27 mouse cellular contexts compared by ENCODE assay signal in the genomic region with DNA sequence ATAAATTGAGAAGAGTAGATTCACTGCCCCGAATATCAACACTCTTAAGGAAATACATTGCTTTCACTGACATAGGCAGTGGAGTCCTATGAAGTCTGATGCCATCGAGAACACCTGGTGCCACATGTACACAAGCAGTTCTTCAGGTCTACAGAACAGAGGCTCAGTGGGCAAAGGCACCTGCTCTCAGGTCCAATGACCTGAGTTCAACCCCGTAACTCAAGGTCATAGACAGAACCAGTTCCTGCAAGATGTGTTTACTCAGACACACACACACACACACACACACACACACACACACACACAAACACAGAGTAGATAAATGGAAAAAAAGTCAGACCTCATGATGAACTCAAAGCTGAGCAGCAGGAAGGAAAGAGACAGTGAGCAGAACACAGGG.
"Had no signal": no experiment of that assay in that cellular context is flagged by ENCODE, and none has a peak within 500 bp of the region (broad histone marks: within the 10 kb centered on the region; RNA-seq: fewer than 3 reads in every experiment).

No protein-coding gene starts in this region.

- H3K27me3 ChIP-seq: hindbrain, embryonic 12.5 days; intestine, embryonic 15.5 days; limb, embryonic 12.5 days had no signal

- H3K27ac ChIP-seq: gastrocnemius, adult 2 months; heart, adult 2 months; heart, embryonic 13.5 days; heart, embryonic 15.5 days; hindbrain, embryonic 10.5 days; hindbrain, embryonic 12.5 days; hindbrain, embryonic 14.5 days; intestine, embryonic 15.5 days; layer of hippocampus, adult 2 months; left cerebral cortex, adult 2 months; limb, embryonic 10.5 days; limb, embryonic 12.5 days; liver, embryonic 14.5 days had no signal

- ATAC-seq: hindbrain, embryonic 16.5 days; inflammation-experienced regulatory T-cells, adult 6 months; intestine, embryonic 15.5 days; intestine, postnatal 0 days had no signal

- H3K4me1 ChIP-seq: hindbrain, embryonic 10.5 days; hindbrain, embryonic 12.5 days; intestine, embryonic 15.5 days had no signal

- H3K4me2 ChIP-seq: heart, embryonic 11.5 days; heart, embryonic 13.5 days; heart, embryonic 15.5 days; hindbrain, embryonic 12.5 days; hindbrain, embryonic 14.5 days; intestine, embryonic 15.5 days; limb, embryonic 12.5 days; liver, embryonic 11.5 days had no signal

- H3K36me3 ChIP-seq: heart, embryonic 13.5 days; heart, embryonic 15.5 days; hindbrain, embryonic 10.5 days; hindbrain, embryonic 12.5 days; intestine, embryonic 15.5 days; limb, embryonic 10.5 days had no signal

- H3K9ac ChIP-seq: heart, embryonic 13.5 days; heart, embryonic 15.5 days; hindbrain, embryonic 12.5 days; hindbrain, embryonic 14.5 days; intestine, embryonic 15.5 days; limb, embryonic 12.5 days; liver, embryonic 14.5 days had no signal

- DNase-seq: gastrocnemius, adult 2 months; gastrocnemius, postnatal 10 days; gastrocnemius, postnatal 25 days; heart, adult 2 months; heart, postnatal 14 days; heart, postnatal 4 days; kidney, adult 18-20 months; kidney, adult 8-10 months; kidney, postnatal 10 days; kidney, postnatal 25 days; kidney, postnatal 4 days had no signal

- H3K4me3 ChIP-seq: gastrocnemius, adult 2 months; heart, adult 2 months; heart, embryonic 13.5 days; heart, embryonic 15.5 days; hindbrain, embryonic 10.5 days; hindbrain, embryonic 12.5 days; intestine, embryonic 15.5 days; layer of hippocampus, adult 2 months; left cerebral cortex, adult 2 months; limb, embryonic 10.5 days; limb, embryonic 12.5 days had no signal

- H3K9me3 ChIP-seq: heart, embryonic 13.5 days; heart, embryonic 15.5 days; hindbrain, embryonic 10.5 days; hindbrain, embryonic 12.5 days; intestine, embryonic 15.5 days; limb, embryonic 10.5 days; limb, embryonic 12.5 days had no signal
